Mouse (Mus musculus) liver, postnatal 0 days (tissue): ENCODE measurements at regions not wholly inside any gene's neighbourhood (a gene's known extent, or its start where the extent isn't known, plus 50 kb on each side); places are given as distances from the start of the nearest gene placed in this dataset.
A peak's percentile ranks its signal among the peaks of the same experiment; 100 is the strongest.

Source experiments
- ATAC-seq: fragments of 200-750 bp; cut with Nextera tagmentation; 2 replicates; pipeline ENCODE4 v1.8.0; 2017; ENCODE audit warnings: mild to moderate bottlenecking, moderate library complexity
- DNase-seq: peaks from one replicate; pipeline ENCODE4 v3.0.0-alpha.2; 2016
- H3K27ac ChIP-seq: fragments of 300-500 bp; sonication (generic); 2 replicates; pipeline ENCODE4 v1.5.1; 2014; ENCODE audit warnings: antibody characterized with exemption, moderate library complexity, mild to moderate bottlenecking, low read depth
- H3K27me3 ChIP-seq: fragments of 300-500 bp; sonication (generic); 2 replicates; pipeline ENCODE4 v1.6.1; 2014; ENCODE audit warnings: low read length, control low read depth, mixed read lengths; ENCODE audit not compliant: insufficient read depth
- H3K36me3 ChIP-seq: fragments of 300-500 bp; sonication (generic); replicated peaks from 2 replicates; pipeline ENCODE4 v1.6.1; 2014; ENCODE audit warnings: mild to moderate bottlenecking, control low read depth, low read length, moderate library complexity, mixed read lengths; ENCODE audit not compliant: insufficient read depth
- H3K4me1 ChIP-seq: fragments of 300-500 bp; sonication (generic); 2 replicates; pipeline ENCODE4 v1.6.1; 2014; ENCODE audit warnings: antibody characterized with exemption, mild to moderate bottlenecking, control low read depth; ENCODE audit not compliant: insufficient read depth
- H3K4me2 ChIP-seq: fragments of 300-500 bp; sonication (generic); 2 replicates; pipeline ENCODE4 v1.6.1; 2014; ENCODE audit warnings: low read depth, mild to moderate bottlenecking, low read length, moderate library complexity, mixed read lengths
- H3K4me3 ChIP-seq: fragments of 300-500 bp; sonication (generic); 2 replicates; pipeline ENCODE4 v1.5.1; 2014; ENCODE audit warnings: low read depth, low read length
- H3K9ac ChIP-seq: fragments of 300-500 bp; sonication (generic); replicated peaks from 2 replicates; pipeline ENCODE4 v1.6.1; 2014; ENCODE audit warnings: mild to moderate bottlenecking, moderate library complexity
- H3K9me3 ChIP-seq: fragments of 300-500 bp; sonication (generic); 2 replicates; pipeline ENCODE4 v1.6.1; 2016; ENCODE audit warnings: mild to moderate bottlenecking, control low read depth, low read length, mixed read lengths
- CTCF ChIP-seq: sonication (generic); IDR thresholded peaks from 2 replicates; pipeline ENCODE4 v1.5.1; 2016; ENCODE audit warnings: antibody characterized with exemption, low read depth
- EP300 ChIP-seq: IDR thresholded peaks from 2 replicates; pipeline ENCODE4 v1.6.1; 2016; ENCODE audit warnings: antibody characterized with exemption, low read depth, mild to moderate bottlenecking
- WGBS: fragments of 180-500 bp; shearing (Covaris S2); extraction: QIAGEN DNeasy Blood & Tissue Kit; methylation state at CpG from one replicate; pipeline ENCODE4 v1.1.7; 2014; ENCODE audit not compliant: insufficient replicate concordance; 5-methylcytosine and 5-hydroxymethylcytosine counted together

GRCm38 (mm10) chr3:130828346-130828745, 98.1 kb upstream of the Rpl34 start:
- Histone ChIP-seq H3K36me3 (no peaks in the 10 kb centered on the region), H3K4me1 (0 out of 2 replicates have a peak, but pooled peaks cover 3% of the 10 kb centered on the region), H3K27me3 (no peaks in the 10 kb centered on the region), H3K4me3 (no peak overlapping the region), H3K9ac (no peak overlapping the region), H3K4me2 (no peak overlapping the region), H3K9me3 (0 out of 2 replicates have a peak, but pooled peaks cover 2% of the 10 kb centered on the region), H3K27ac (no peak overlapping the region)
- DNase-seq = no peak
- no peak for ATAC-seq
- 80% methylated on average over 4 of the region's 4 CpGs for WGBS
- no peak for TF ChIP-seq CTCF
- no peak for TF ChIP-seq EP300

GRCm38 (mm10) chr3:130827934-130828333, 97.7 kb upstream of the Rpl34 start:
- Histone ChIP-seq H3K9me3 (0 out of 2 replicates have a peak, but pooled peaks cover 2% of the 10 kb centered on the region), H3K4me1 (0 out of 2 replicates have a peak, but pooled peaks cover 2% of the 10 kb centered on the region), H3K4me2 (no peak overlapping the region), H3K9ac (no peak overlapping the region), H3K36me3 (no peaks in the 10 kb centered on the region), H3K4me3 (no peak overlapping the region), H3K27me3 (no peaks in the 10 kb centered on the region), H3K27ac (no peak overlapping the region)
- DNase-seq (no peak), ATAC-seq (no peak)
- TF ChIP-seq EP300 (no peak), CTCF (no peak)
- WGBS = 78% methylated on average over 4 of the region's 4 CpGs

GRCm38 (mm10) chr3:130827021-130827420, 96.8 kb upstream of the Rpl34 start:
- DNase-seq = no peak
- no peak overlapping the region for H3K4me2 ChIP-seq
- no peak overlapping the region for H3K4me3 ChIP-seq
- 81% methylated on average over 6 of the region's 6 CpGs for WGBS
- TF ChIP-seq CTCF (no peak), EP300 (no peak)
- H3K27ac ChIP-seq = no peak overlapping the region
- H3K9me3 ChIP-seq = 0 out of 2 replicates have a peak, but pooled peaks cover 2% of the 10 kb centered on the region
- no peak for ATAC-seq
- H3K9ac ChIP-seq = no peak overlapping the region
- H3K27me3 ChIP-seq = no peaks in the 10 kb centered on the region
- H3K4me1 ChIP-seq = no peaks in the 10 kb centered on the region
- no peaks in the 10 kb centered on the region for H3K36me3 ChIP-seq

- 90% methylated on average over 9 of the region's 9 CpGs for WGBS
- Histone ChIP-seq H3K36me3 (no peaks in the 10 kb centered on the region), H3K9me3 (0 out of 2 replicates have a peak, but pooled peaks cover 2% of the 10 kb centered on the region), H3K9ac (no peak overlapping the region), H3K27ac (no peak overlapping the region), H3K4me2 (no peak overlapping the region), H3K27me3 (no peaks in the 10 kb centered on the region), H3K4me1 (peaks cover 5% of the 10 kb centered on the region; the same call in 1 of the 2 replicates), H3K4me3 (no peak overlapping the region)
- TF ChIP-seq EP300 (no peak), CTCF (no peak)
- no peak for DNase-seq
- ATAC-seq = no peak
Observed at GRCm38 (mm10) chr3:130819837-130820098, 89.6 kb upstream of the Rpl34 start.

GRCm38 (mm10) chr3:130819031-130819836, 89.0 kb upstream of the Rpl34 start:
- no peaks in the 10 kb centered on the region for H3K27me3 ChIP-seq
- peak overlapping the region; percentile 61 for H3K4me2 ChIP-seq
- H3K27ac ChIP-seq = no peak overlapping the region
- H3K36me3 ChIP-seq = no peaks in the 10 kb centered on the region
- TF ChIP-seq CTCF (no peak), EP300 (no peak)
- H3K9me3 ChIP-seq = 0 out of 2 replicates have a peak, but pooled peaks cover under 1% of the 10 kb centered on the region
- 46% methylated on average over 17 of the region's 17 CpGs for WGBS
- H3K4me1 ChIP-seq = peaks cover 5% of the 10 kb centered on the region; the same call in 1 of the 2 replicates
- ATAC-seq = 0 out of 2 replicates have a peak, but pooled peaks have one; percentile 15
- peak overlapping the region; percentile 11; the same call in 1 of the 2 replicates for H3K4me3 ChIP-seq
- no peak for DNase-seq
- no peak overlapping the region for H3K9ac ChIP-seq

GRCm38 (mm10) chr3:130818467-130819030, 88.4 kb upstream of the Rpl34 start:
- no peak overlapping the region for H3K27ac ChIP-seq
- 6% methylated on average over 18 of the region's 18 CpGs for WGBS
- no peak overlapping the region for H3K9ac ChIP-seq
- no peaks in the 10 kb centered on the region for H3K9me3 ChIP-seq
- peaks cover 5% of the 10 kb centered on the region; the same call in 1 of the 2 replicates for H3K4me1 ChIP-seq
- peak overlapping the region; percentile 61 for H3K4me2 ChIP-seq
- TF ChIP-seq EP300 (no peak), CTCF (peak; percentile 93)
- peak overlapping the region; percentile 11; the same call in 1 of the 2 replicates for H3K4me3 ChIP-seq
- no peaks in the 10 kb centered on the region for H3K36me3 ChIP-seq
- ATAC-seq (peak; percentile 63), DNase-seq (peak; percentile 88)
- no peaks in the 10 kb centered on the region for H3K27me3 ChIP-seq
